Mouse (Mus musculus) kidney, postnatal 0 days (tissue): Measurements from ENCODE around the gene Car3. TPM values are rescaled to one million over a fixed set of nuclear protein-coding genes. Genes with fewer than 3 reads are reported as not detected.
"Not testable (repeated sequence)": the region's sequence is repeated elsewhere in the genome, so short reads cannot be mapped to it uniquely, and the experiment has no call there.

ENCODE experiments used
- ATAC-seq: fragments of 200-750 bp; cut with Nextera tagmentation; replicated peaks from 2 replicates; pipeline ENCODE4 v1.8.0; 2017; ENCODE audit warnings: low read depth, moderate number of reproducible peaks, moderate TSS enrichment, moderate library complexity; ENCODE audit not compliant: low FRiP score
- DNase-seq: peaks from one replicate; pipeline ENCODE4 v3.0.0-alpha.2; 2016; ENCODE audit warnings: low spot score
- H3K27ac ChIP-seq: fragments of 300-500 bp; sonication (generic); 2 replicates; pipeline ENCODE4 v1.5.1; 2014; ENCODE audit warnings: mild to moderate bottlenecking
- H3K27me3 ChIP-seq: fragments of 300-500 bp; sonication (generic); 2 replicates; pipeline ENCODE4 v1.6.1; 2014; ENCODE audit warnings: low read length, mixed read lengths; ENCODE audit not compliant: insufficient read depth
- H3K36me3 ChIP-seq: fragments of 300-500 bp; sonication (generic); 2 replicates; pipeline ENCODE4 v1.6.1; 2014; ENCODE audit warnings: low read length, mixed read lengths; ENCODE audit not compliant: insufficient read depth
- H3K4me1 ChIP-seq: fragments of 300-500 bp; sonication (generic); replicated peaks from 2 replicates; pipeline ENCODE4 v1.6.1; 2014; ENCODE audit warnings: antibody characterized with exemption, low read length, mixed read lengths; ENCODE audit not compliant: insufficient read depth
- H3K4me2 ChIP-seq: fragments of 300-500 bp; sonication (generic); 2 replicates; pipeline ENCODE4 v1.6.1; 2014; ENCODE audit warnings: mild to moderate bottlenecking, low read length, moderate library complexity, mixed read lengths
- H3K4me3 ChIP-seq: fragments of 300-500 bp; sonication (generic); replicated peaks from 2 replicates; pipeline ENCODE4 v1.5.1; 2014; ENCODE audit warnings: low read depth, low read length
- H3K9ac ChIP-seq: fragments of 300-500 bp; sonication (generic); 2 replicates; pipeline ENCODE4 v1.6.1; 2014; ENCODE audit warnings: low read depth, low read length
- H3K9me3 ChIP-seq: fragments of 300-500 bp; sonication (generic); replicated peaks from 2 replicates; pipeline ENCODE4 v1.6.1; 2016; ENCODE audit warnings: low read length, inconsistent platforms, mixed read lengths
- CTCF ChIP-seq: IDR thresholded peaks from 2 replicates; pipeline ENCODE4 v1.5.1; 2016; ENCODE audit warnings: antibody characterized with exemption, low read depth, mild to moderate bottlenecking, moderate library complexity
- WGBS: fragments of 180-500 bp; shearing (Covaris S2); extraction: QIAGEN DNeasy Blood & Tissue Kit; methylation state at CpG from one replicate; pipeline ENCODE4 v1.1.7; 2014; 5-methylcytosine and 5-hydroxymethylcytosine counted together
- polyA plus RNA-seq: library from polyadenylated mRNA; unstranded; fragments of >200 nt; fragmentation: Nextera tagmentation; extraction: Ambion mirVana; gene quantifications from 2 replicates; pipeline ENCODE4 v1.2.1, GENCODE M21; 2015

Car3 gene
- polyA plus RNA-seq = 4.8 and 8.2 TPM in 2 replicates

DNA sequence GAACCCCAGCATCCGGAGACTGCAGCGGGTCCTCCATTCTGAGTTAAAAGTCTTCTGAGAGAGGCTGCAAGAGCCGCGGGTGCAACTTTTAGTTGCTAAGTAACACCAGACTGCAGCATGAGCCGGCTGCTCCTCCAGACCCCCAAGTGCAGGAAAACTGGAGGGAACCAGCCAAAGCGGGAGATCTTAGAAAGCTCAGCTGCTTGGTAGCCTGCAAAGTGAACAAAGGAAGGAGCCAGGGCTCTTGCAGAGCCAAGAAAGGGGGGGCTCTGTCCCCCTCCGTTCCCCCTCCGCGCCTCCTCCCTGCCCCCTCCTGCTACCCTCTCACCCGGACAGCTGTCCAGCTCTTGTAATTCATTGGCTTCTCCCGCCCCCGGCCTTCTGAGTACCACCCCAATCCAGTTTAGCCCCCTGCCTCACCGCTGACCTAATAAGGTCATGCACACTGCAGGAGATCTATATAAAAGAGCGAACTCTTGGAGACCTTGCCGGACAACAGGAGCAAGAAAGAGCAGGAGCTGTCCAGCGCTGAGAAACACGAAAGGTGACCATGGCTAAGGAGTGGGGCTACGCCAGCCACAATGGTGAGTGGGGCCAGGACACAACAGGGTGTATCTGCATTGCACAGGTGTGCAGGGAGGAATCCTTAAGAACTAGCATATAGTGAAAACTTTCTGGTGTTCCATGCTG, at the start of gene Car3:
Car3 (plus strand) TSS at position 491 of the 690 bp plus-strand sequence.
- H3K4me3 ChIP-seq = peak within 1 kb of the TSS; percentile 22
- no peaks in the 10 kb centered on the region for H3K36me3 ChIP-seq
- H3K9ac ChIP-seq = no peak within 1 kb of the TSS
- ATAC-seq (peak; percentile 86), DNase-seq (peak; percentile 62)
- TF ChIP-seq CTCF = no peak
- H3K27me3 ChIP-seq = no peaks in the 10 kb centered on the region
- no peak within 1 kb of the TSS for H3K27ac ChIP-seq
- H3K4me1 ChIP-seq = peaks cover 3% of the 10 kb centered on the region; the same call in 1 of the 2 replicates
- WGBS = 4% methylated on average over 18 of the region's 18 CpGs
- peak within 1 kb of the TSS; percentile 67 for H3K4me2 ChIP-seq
- no peaks in the 10 kb centered on the region for H3K9me3 ChIP-seq

DNA sequence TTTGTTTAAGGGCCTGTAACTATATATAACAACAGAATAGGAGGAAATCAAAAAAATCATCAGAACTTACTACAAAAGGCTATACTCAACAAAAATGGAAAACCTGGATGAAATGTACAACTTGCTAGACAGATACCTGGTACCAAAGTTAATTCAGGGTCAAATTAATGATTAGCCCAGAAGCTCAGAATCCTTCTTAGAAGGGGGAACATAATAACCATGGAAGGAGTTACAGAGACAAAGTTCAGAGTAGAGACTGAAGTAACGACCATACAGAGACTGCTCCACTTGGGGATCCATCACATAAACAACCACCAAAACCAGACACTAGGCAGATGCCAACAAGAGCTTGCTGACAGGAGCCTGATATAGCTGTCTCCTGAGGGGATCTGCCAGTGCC, 47.9 kb upstream of the Car3 start:
- not testable (repeated sequence) for ATAC-seq, H3K9ac ChIP-seq
- WGBS = 76% methylated on average over 1 of the region's 1 CpGs

DNA sequence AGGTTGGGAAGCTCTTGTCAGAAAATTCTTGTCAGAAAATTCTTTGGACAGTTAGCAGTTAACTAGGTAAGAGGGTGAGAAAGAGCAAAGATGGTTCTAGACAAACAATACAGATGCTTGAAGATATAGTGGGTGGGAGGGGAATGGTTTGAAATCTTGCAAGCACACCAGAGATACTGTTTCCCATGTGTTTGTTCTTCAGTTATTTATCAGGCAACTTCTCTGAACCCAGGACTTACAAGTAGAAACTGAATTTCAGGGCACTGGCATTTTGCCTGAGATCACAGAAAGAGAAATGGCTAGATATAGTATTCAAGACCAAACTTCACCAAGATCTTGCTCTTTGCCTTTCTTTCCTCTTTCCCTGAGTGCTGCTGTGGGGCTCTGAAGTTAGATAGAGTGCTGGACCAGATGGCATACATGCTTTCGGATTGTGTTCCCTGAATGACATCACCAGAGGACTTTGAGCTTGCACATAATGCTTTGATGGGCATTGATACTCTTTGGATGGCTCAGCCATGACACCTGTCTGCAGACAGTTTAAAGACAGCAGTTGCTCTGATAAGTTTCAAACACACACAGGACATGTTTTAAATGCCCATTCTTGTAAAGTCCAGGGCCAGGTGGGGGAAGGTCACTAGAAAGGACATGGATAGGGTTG, 43.3 kb upstream of the Car3 start:
- 80% methylated on average over 1 of the region's 1 CpGs for WGBS
- H3K9ac ChIP-seq = no peak overlapping the region
- no peaks in the 10 kb centered on the region for H3K36me3 ChIP-seq
- ATAC-seq (no peak), DNase-seq (no peak)
- H3K27me3 ChIP-seq = no peaks in the 10 kb centered on the region
- no peaks in the 10 kb centered on the region for H3K4me1 ChIP-seq
- TF ChIP-seq CTCF = no peak
- H3K4me3 ChIP-seq = no peak overlapping the region
- no peak overlapping the region for H3K27ac ChIP-seq
- H3K4me2 ChIP-seq = no peak overlapping the region
- no peaks in the 10 kb centered on the region for H3K9me3 ChIP-seq

More for the DNA sequence above, 47.9 kb upstream of the Car3 start:
- DNase-seq, H3K9me3 ChIP-seq, H3K4me2 ChIP-seq, H3K27me3 ChIP-seq, H3K36me3 ChIP-seq, H3K4me1 ChIP-seq, H3K4me3 ChIP-seq, H3K27ac ChIP-seq: not testable (repeated sequence)

DNA sequence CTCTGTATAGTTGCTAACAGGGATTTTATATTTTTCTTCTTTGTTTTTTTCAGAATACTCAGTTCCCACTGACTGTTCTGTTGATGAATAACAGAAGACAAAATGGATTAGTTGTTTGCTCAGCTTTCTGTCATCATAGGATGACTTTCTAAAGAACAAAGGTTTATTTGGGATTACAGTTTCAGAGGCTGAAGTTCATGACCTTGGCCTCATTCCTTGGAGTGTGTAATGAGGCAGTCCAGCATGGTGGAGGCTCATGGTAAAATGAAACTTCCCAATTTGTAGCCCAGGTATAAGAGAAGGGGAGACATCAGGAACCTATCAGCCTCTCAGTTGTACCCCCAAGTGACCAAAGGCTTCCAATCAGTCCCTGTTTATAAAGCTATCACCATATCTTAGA, 34.4 kb upstream of the Car3 start:
- Histone ChIP-seq H3K4me2 (no peak overlapping the region), H3K4me3 (no peak overlapping the region), H3K36me3 (no peaks in the 10 kb centered on the region), H3K27ac (no peak overlapping the region), H3K9ac (no peak overlapping the region), H3K9me3 (no peaks in the 10 kb centered on the region), H3K27me3 (no peaks in the 10 kb centered on the region), H3K4me1 (no peaks in the 10 kb centered on the region)
- no peak for DNase-seq
- ATAC-seq = no peak
- no peak for TF ChIP-seq CTCF

DNA sequence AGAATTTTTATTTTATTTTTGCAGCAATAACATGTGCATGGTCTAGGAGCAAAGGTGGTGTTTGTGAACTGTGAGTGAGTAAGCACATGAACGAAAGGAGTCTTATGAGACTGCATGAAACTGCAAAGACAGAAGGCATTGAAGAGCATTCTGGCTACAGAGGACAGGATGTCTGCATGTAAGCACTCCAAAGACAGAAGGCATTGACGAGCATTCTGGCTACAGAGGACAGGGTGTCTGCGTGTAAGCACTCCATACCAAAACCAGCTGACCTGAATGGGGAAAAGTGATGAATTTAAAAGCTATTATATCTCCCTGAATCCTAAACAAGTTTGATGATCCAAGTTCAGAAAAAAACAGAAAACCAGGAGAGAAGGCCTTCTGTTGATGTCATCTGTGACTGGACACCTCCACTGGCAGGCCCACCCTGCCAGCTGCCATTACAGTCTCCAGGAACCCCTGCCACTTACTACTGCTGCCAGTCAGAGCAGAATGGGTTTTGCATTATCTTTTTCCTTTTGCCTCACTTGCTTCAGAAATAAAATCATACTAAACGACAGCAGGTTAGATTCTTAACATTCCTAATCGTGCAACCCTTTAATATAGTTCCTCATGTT, 32.0 kb upstream of the Car3 start:
- WGBS = 66% methylated on average over 5 of the region's 5 CpGs

DNA sequence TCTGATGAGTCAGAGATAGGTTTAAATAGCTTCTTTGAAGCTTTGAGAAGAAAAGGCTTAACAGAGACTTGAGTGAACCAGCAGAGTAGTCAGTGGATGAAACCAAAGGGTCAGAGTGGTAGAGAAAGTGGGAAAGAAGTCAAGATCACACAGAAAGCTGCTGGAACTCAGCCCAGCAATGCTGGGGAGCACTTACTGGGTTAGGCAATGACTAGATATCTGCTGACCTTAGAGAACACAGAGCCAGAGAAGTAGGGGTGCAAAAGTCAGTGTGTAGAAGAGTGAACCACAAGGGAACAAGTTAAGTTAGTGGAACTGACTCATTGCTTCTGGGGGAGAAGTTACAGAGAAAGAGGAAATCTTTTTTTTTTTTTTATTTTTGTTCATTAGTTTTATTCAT, 30.5 kb upstream of the Car3 start:
- DNase-seq (no peak), ATAC-seq (no peak)
- H3K36me3 ChIP-seq = no peaks in the 10 kb centered on the region
- H3K4me1 ChIP-seq = no peaks in the 10 kb centered on the region
- no peak for TF ChIP-seq CTCF
- no peak overlapping the region for H3K4me3 ChIP-seq
- H3K27ac ChIP-seq = no peak overlapping the region
- no peak overlapping the region for H3K9ac ChIP-seq
- H3K4me2 ChIP-seq = no peak overlapping the region
- no peaks in the 10 kb centered on the region for H3K27me3 ChIP-seq
- H3K9me3 ChIP-seq = no peaks in the 10 kb centered on the region

More for the DNA sequence above, 32.0 kb upstream of the Car3 start:
- Histone ChIP-seq H3K9ac (no peak overlapping the region), H3K27me3 (no peaks in the 10 kb centered on the region), H3K27ac (no peak overlapping the region), H3K9me3 (no peaks in the 10 kb centered on the region), H3K4me3 (no peak overlapping the region), H3K4me2 (no peak overlapping the region), H3K4me1 (no peaks in the 10 kb centered on the region), H3K36me3 (no peaks in the 10 kb centered on the region)
- DNase-seq = no peak
- ATAC-seq = no peak
- TF ChIP-seq CTCF = no peak
